Mouse (Mus musculus) lung, embryonic 15.5 days (tissue): ENCODE measurements around the gene Alg9. TPM values are rescaled to one million over a fixed set of nuclear protein-coding genes. Genes with fewer than 3 reads are reported as not detected.

Experiments
- polyA plus RNA-seq: library from polyadenylated mRNA; unstranded; fragments of >200 nt; fragmentation: Nextera tagmentation; extraction: Ambion mirVana; gene quantifications from 2 replicates; pipeline ENCODE4 v1.2.1, GENCODE M21; 2015

Gene Alg9
- polyA plus RNA-seq, 1 experiment from 2014 or later = 39.5 TPM

Other genes with a start within 250 kb of the Alg9 start
- gene Pts, start 246.3 kb upstream of the Alg9 start, polyA plus RNA-seq = 70.4 and 71.2 TPM in 2 replicates
- 5.6 and 6.5 TPM in 2 replicates for gene Il18, start 220.2 kb upstream of the Alg9 start, polyA plus RNA-seq
- gene Bco2, start 219.8 kb upstream of the Alg9 start, polyA plus RNA-seq = 0.13 and 0.20 TPM in 2 replicates
- gene Tex12, start 213.7 kb upstream of the Alg9 start, polyA plus RNA-seq = not detected in 2 replicates
- gene Sdhd, start 171.2 kb upstream of the Alg9 start, polyA plus RNA-seq = 305 and 310 TPM in 2 replicates
- gene Timm8b, start 171.1 kb upstream of the Alg9 start, polyA plus RNA-seq = 176 and 188 TPM in 2 replicates
- 5.5 and 7.1 TPM in 2 replicates for gene Pih1d2, start 157.7 kb upstream of the Alg9 start, polyA plus RNA-seq
- gene Nkapd1, start 157.6 kb upstream of the Alg9 start, polyA plus RNA-seq = 19.1 and 21.6 TPM in 2 replicates
- gene Dlat, start 115.2 kb upstream of the Alg9 start, polyA plus RNA-seq = 42.4 and 42.5 TPM in 2 replicates
- gene Dixdc1, start 35.5 kb upstream of the Alg9 start, polyA plus RNA-seq = 7.4 and 7.8 TPM in 2 replicates
- gene 2310030G06Rik, start 28.5 kb upstream of the Alg9 start, polyA plus RNA-seq = 13.2 and 16.2 TPM in 2 replicates
- 111 and 131 TPM in 2 replicates for gene Cryab, start 23.7 kb upstream of the Alg9 start, polyA plus RNA-seq
- 14.5 and 16.4 TPM in 2 replicates for gene Hspb2, start 22.7 kb upstream of the Alg9 start, polyA plus RNA-seq
- gene Fdxacb1, start 6.8 kb upstream of the Alg9 start, polyA plus RNA-seq = 11.3 and 12.2 TPM in 2 replicates
- gene 1110032A03Rik, start 501 bp downstream of the Alg9 start, polyA plus RNA-seq = 31.7 and 35.8 TPM in 2 replicates
- gene Ppp2r1b, start 70.3 kb downstream of the Alg9 start, polyA plus RNA-seq = 62.1 and 66.1 TPM in 2 replicates
- gene Sik2, start 234.1 kb downstream of the Alg9 start, polyA plus RNA-seq = 13.2 and 14.5 TPM in 2 replicates